Mouse (Mus musculus): ENCODE results near the gene Plcb1. TPM values are rescaled to one million over a fixed set of nuclear protein-coding genes. Genes with fewer than 3 reads are reported as not detected.
A peak's percentile ranks its signal among the peaks of the same experiment; 100 is the strongest.

Plcb1 gene
- polyA plus RNA-seq, 1 experiment from 2014 or later = 8.7 TPM

DNA sequence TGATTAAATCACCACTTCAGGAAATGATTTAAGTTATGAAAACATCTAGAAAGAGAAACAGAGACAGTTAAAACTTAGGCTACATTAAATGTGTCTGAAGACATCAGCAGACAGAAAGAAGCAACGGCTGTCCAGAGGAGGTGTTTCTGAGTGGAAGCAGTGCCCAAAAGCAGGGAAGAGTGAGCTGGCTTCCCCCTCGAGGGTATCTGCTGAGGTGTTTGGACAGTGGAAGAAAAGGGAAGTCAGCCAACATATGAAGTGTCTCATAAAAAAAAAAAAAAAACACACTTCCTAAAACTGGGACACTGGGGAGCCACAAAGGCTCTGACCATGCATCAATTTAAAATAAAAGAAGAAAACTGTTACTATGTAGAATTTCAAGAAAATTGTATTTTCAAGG lies 625.8 kb downstream of the Plcb1 start:
- Histone ChIP-seq H3K4me3 (ENCODE audit: low read depth, low read length) (no peak overlapping the region), H3K9ac (ENCODE audit: low read depth, low read length) (no peak overlapping the region), H3K4me2 (ENCODE audit: low read depth, low read length) (no peak overlapping the region), H3K27ac (replicated peaks; ENCODE audit: low read depth, low read length) (no peak overlapping the region), H3K4me1 (ENCODE audit: control insufficient read depth, insufficient read depth, low read length) (no peaks in the 10 kb centered on the region), H3K9me3 (ENCODE audit: control insufficient read depth, low read length) (no peaks in the 10 kb centered on the region), H3K27me3 (replicated peaks; ENCODE audit: control insufficient read depth, insufficient read depth, low read length) (no peaks in the 10 kb centered on the region), H3K36me3 (ENCODE audit: control insufficient read depth, insufficient read depth, low read length) (no peaks in the 10 kb centered on the region)
- DNase-seq (ENCODE audit: low spot score) (no peak), ATAC-seq (ENCODE audit: low read depth) (no peak)
- WGBS = 42% methylated on average over 2 of the region's 2 CpGs

- ATAC-seq (ENCODE audit: low read depth) (no peak), DNase-seq (ENCODE audit: low spot score) (no peak)
- Histone ChIP-seq H3K4me3 (ENCODE audit: low read depth, low read length) (no peak overlapping the region), H3K27ac (replicated peaks; ENCODE audit: low read depth, low read length) (no peak overlapping the region), H3K4me2 (ENCODE audit: low read depth, low read length) (no peak overlapping the region), H3K27me3 (replicated peaks; ENCODE audit: control insufficient read depth, insufficient read depth, low read length) (no peaks in the 10 kb centered on the region), H3K36me3 (ENCODE audit: control insufficient read depth, insufficient read depth, low read length) (no peaks in the 10 kb centered on the region), H3K9ac (ENCODE audit: low read depth, low read length) (no peak overlapping the region), H3K4me1 (ENCODE audit: control insufficient read depth, insufficient read depth, low read length) (peaks cover 5% of the 10 kb centered on the region; the same call in 1 of the 2 replicates), H3K9me3 (ENCODE audit: control insufficient read depth, low read length) (no peaks in the 10 kb centered on the region)
- WGBS = 71% methylated on average over 4 of the region's 4 CpGs
Observed at GRCm38 (mm10) chr2:135415137-135415536, 629.3 kb downstream of the Plcb1 start.

GRCm38 (mm10) chr2:135419301-135419700 lies 633.4 kb downstream of the Plcb1 start:
- WGBS = 53% methylated on average over 5 of the region's 5 CpGs
- no peaks in the 10 kb centered on the region for H3K9me3 ChIP-seq (ENCODE audit: control insufficient read depth, low read length)
- no peak overlapping the region for H3K9ac ChIP-seq (ENCODE audit: low read depth, low read length)
- H3K27me3 ChIP-seq (replicated peaks; ENCODE audit: control insufficient read depth, insufficient read depth, low read length) = no peaks in the 10 kb centered on the region
- H3K4me3 ChIP-seq (ENCODE audit: low read depth, low read length) = no peak overlapping the region
- H3K27ac ChIP-seq (replicated peaks; ENCODE audit: low read depth, low read length) = no peak overlapping the region
- H3K4me1 ChIP-seq (ENCODE audit: control insufficient read depth, insufficient read depth, low read length) = peaks cover 5% of the 10 kb centered on the region; the same call in 1 of the 2 replicates
- DNase-seq (ENCODE audit: low spot score) = no peak
- H3K4me2 ChIP-seq (ENCODE audit: low read depth, low read length) = no peak overlapping the region
- ATAC-seq (ENCODE audit: low read depth) = no peak
- no peaks in the 10 kb centered on the region for H3K36me3 ChIP-seq (ENCODE audit: control insufficient read depth, insufficient read depth, low read length)

GRCm38 (mm10) chr2:135434947-135435515 lies 649.2 kb downstream of the Plcb1 start:
- ATAC-seq (ENCODE audit: low read depth) (no peak), DNase-seq (ENCODE audit: low spot score) (peak; percentile 75)
- no peak overlapping the region for H3K4me3 ChIP-seq (ENCODE audit: low read depth, low read length)
- no peak overlapping the region for H3K9ac ChIP-seq (ENCODE audit: low read depth, low read length)
- no peaks in the 10 kb centered on the region for H3K36me3 ChIP-seq (ENCODE audit: control insufficient read depth, insufficient read depth, low read length)
- H3K4me1 ChIP-seq (ENCODE audit: control insufficient read depth, insufficient read depth, low read length) = peaks cover 10% of the 10 kb centered on the region; the same call in 1 of the 2 replicates
- no peak overlapping the region for H3K4me2 ChIP-seq (ENCODE audit: low read depth, low read length)
- H3K27me3 ChIP-seq (replicated peaks; ENCODE audit: control insufficient read depth, insufficient read depth, low read length) = no peaks in the 10 kb centered on the region
- 54% methylated on average over 5 of the region's 5 CpGs for WGBS
- H3K27ac ChIP-seq (replicated peaks; ENCODE audit: low read depth, low read length) = peak overlapping the region; percentile 19; the same call in 1 of the 2 replicates
- H3K9me3 ChIP-seq (ENCODE audit: control insufficient read depth, low read length) = no peaks in the 10 kb centered on the region

DNA sequence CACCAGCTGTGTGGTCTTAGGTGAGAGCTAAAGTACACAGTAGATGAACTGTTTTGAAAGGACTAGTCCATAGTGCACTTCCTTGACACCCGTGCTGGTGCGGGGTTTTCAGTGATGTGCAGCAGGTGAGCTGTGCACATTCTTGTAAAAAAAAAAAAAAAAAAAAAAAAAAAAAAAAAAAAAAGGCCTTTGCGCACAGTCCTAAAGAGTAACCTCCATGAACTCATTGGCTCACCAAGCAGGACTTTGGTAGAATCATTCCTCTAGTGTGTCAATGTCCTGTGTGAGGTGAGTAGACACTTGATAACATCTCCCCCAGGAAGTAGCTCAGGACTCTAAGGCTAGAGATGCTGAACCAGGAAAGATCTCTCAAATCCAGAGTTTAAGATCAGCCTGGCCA lies 653.2 kb downstream of the Plcb1 start:
- DNase-seq (ENCODE audit: low spot score) (no peak), ATAC-seq (ENCODE audit: low read depth) (no peak)
- WGBS = 83% methylated on average over 3 of the region's 3 CpGs

GRCm38 (mm10) chr2:135439546-135440517 lies 654.0 kb downstream of the Plcb1 start:
- ATAC-seq (ENCODE audit: low read depth) = peak; percentile 76; the same call in 1 of the 2 replicates
- no peaks in the 10 kb centered on the region for H3K36me3 ChIP-seq (ENCODE audit: control insufficient read depth, insufficient read depth, low read length)
- 8% methylated on average over 7 of the region's 7 CpGs for WGBS
- DNase-seq (ENCODE audit: low spot score) = peak; percentile 82
- H3K4me1 ChIP-seq (ENCODE audit: control insufficient read depth, insufficient read depth, low read length) = peaks cover 10% of the 10 kb centered on the region; the same call in 1 of the 2 replicates
- peak overlapping the region; percentile 12; the same call in 1 of the 2 replicates for H3K4me3 ChIP-seq (ENCODE audit: low read depth, low read length)
- H3K27ac ChIP-seq (replicated peaks; ENCODE audit: low read depth, low read length) = no peak overlapping the region; the same call in 1 of the 2 replicates
- H3K9ac ChIP-seq (ENCODE audit: low read depth, low read length) = no peak overlapping the region
- no peaks in the 10 kb centered on the region for H3K9me3 ChIP-seq (ENCODE audit: control insufficient read depth, low read length)
- no peaks in the 10 kb centered on the region for H3K27me3 ChIP-seq (replicated peaks; ENCODE audit: control insufficient read depth, insufficient read depth, low read length)
- H3K4me2 ChIP-seq (ENCODE audit: low read depth, low read length) = peak overlapping the region; percentile 49

More for the DNA sequence above, 653.2 kb downstream of the Plcb1 start:
- peaks cover 10% of the 10 kb centered on the region; the same call in 1 of the 2 replicates for H3K4me1 ChIP-seq (ENCODE audit: control insufficient read depth, insufficient read depth, low read length)
- H3K27me3 ChIP-seq (replicated peaks; ENCODE audit: control insufficient read depth, insufficient read depth, low read length) = no peaks in the 10 kb centered on the region
- no peak overlapping the region for H3K27ac ChIP-seq (replicated peaks; ENCODE audit: low read depth, low read length)
- no peaks in the 10 kb centered on the region for H3K9me3 ChIP-seq (ENCODE audit: control insufficient read depth, low read length)
- H3K4me3 ChIP-seq (ENCODE audit: low read depth, low read length) = no peak overlapping the region
- H3K4me2 ChIP-seq (ENCODE audit: low read depth, low read length) = no peak overlapping the region
- no peaks in the 10 kb centered on the region for H3K36me3 ChIP-seq (ENCODE audit: control insufficient read depth, insufficient read depth, low read length)
- no peak overlapping the region for H3K9ac ChIP-seq (ENCODE audit: low read depth, low read length)

DNA sequence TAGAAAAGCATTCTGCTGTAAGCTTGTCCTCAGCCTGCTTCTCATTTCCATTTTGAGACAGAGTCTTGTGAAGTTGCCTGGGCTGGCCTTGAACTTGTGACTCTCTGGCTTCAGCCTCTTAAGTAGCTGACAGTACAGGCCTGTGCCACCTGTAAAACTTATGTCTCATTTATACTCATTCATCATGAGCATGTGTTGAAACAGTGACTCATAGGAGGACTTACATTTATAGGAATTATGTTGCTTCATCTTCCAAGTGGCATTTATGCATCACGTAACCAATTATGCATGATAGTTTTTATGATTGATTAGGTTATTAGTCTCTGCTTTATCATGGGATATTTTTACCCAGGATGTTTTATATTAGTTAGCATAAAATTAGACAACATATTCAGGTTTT lies 667.7 kb downstream of the Plcb1 start:
- no peak overlapping the region for H3K27ac ChIP-seq (replicated peaks; ENCODE audit: low read depth, low read length)
- no peaks in the 10 kb centered on the region for H3K36me3 ChIP-seq (ENCODE audit: control insufficient read depth, insufficient read depth, low read length)
- ATAC-seq (ENCODE audit: low read depth) (no peak), DNase-seq (ENCODE audit: low spot score) (no peak)
- H3K9ac ChIP-seq (ENCODE audit: low read depth, low read length) = no peak overlapping the region
- H3K4me3 ChIP-seq (ENCODE audit: low read depth, low read length) = no peak overlapping the region
- 95% methylated on average over 1 of the region's 1 CpGs for WGBS
- no peaks in the 10 kb centered on the region for H3K27me3 ChIP-seq (replicated peaks; ENCODE audit: control insufficient read depth, insufficient read depth, low read length)
- H3K4me2 ChIP-seq (ENCODE audit: low read depth, low read length) = no peak overlapping the region
- no peaks in the 10 kb centered on the region for H3K4me1 ChIP-seq (ENCODE audit: control insufficient read depth, insufficient read depth, low read length)
- H3K9me3 ChIP-seq (ENCODE audit: control insufficient read depth, low read length) = no peaks in the 10 kb centered on the region

GRCm38 (mm10) chr2:135454015-135454414 lies 668.1 kb downstream of the Plcb1 start:
- WGBS = 70% methylated on average over 2 of the region's 2 CpGs
- no peak overlapping the region for H3K9ac ChIP-seq (ENCODE audit: low read depth, low read length)
- H3K27me3 ChIP-seq (replicated peaks; ENCODE audit: control insufficient read depth, insufficient read depth, low read length) = no peaks in the 10 kb centered on the region
- no peak for ATAC-seq (ENCODE audit: low read depth)
- no peak overlapping the region for H3K4me3 ChIP-seq (ENCODE audit: low read depth, low read length)
- no peak for DNase-seq (ENCODE audit: low spot score)
- H3K36me3 ChIP-seq (ENCODE audit: control insufficient read depth, insufficient read depth, low read length) = no peaks in the 10 kb centered on the region
- H3K4me2 ChIP-seq (ENCODE audit: low read depth, low read length) = no peak overlapping the region
- H3K4me1 ChIP-seq (ENCODE audit: control insufficient read depth, insufficient read depth, low read length) = no peaks in the 10 kb centered on the region
- H3K9me3 ChIP-seq (ENCODE audit: control insufficient read depth, low read length) = no peaks in the 10 kb centered on the region
- no peak overlapping the region for H3K27ac ChIP-seq (replicated peaks; ENCODE audit: low read depth, low read length)

Measured in embryonic facial prominence, embryonic 14.5 days (tissue).